Comparison of ENCODE assay signal across 19 mouse cellular contexts in genomic region chr1:54713231-54714173, GRCm38 (mm10).
DNase-seq lines count a peak whose midpoint lies in the region; ATAC-seq lines count a peak whose summit lies in the region.
"Had no signal": no experiment of that assay in that cellular context is flagged by ENCODE, and none has a peak within 500 bp of the region (broad histone marks: within the 10 kb centered on the region; RNA-seq: fewer than 3 reads in every experiment).

No protein-coding gene starts in this region.

- no peaks in the 10 kb centered on the region for H3K27me3 ChIP-seq in forebrain, embryonic 10.5 days (ENCODE audit: poor library complexity, severe bottlenecking)
- H3K27me3 ChIP-seq in forebrain, embryonic 15.5 days, result no peaks in the 10 kb centered on the region
- H3K27me3 ChIP-seq: embryonic facial prominence, embryonic 12.5 days; heart, embryonic 15.5 days; hindbrain, embryonic 13.5 days had no signal

- no peak; the same call in 1 of the 2 replicates for ATAC-seq in forebrain, embryonic 15.5 days (replicated peaks)
- no peak for ATAC-seq in granulocyte monocyte progenitor cell, adult 5-6 weeks (replicated peaks; ENCODE audit: poor library complexity, severe bottlenecking)
- ATAC-seq: activated CD4-positive, CD25-positive, alpha-beta regulatory T cell, adult 4 months; forebrain, embryonic 16.5 days; intestine, embryonic 16.5 days had no signal

- H3K9me3 ChIP-seq in forebrain, embryonic 10.5 days, result peaks cover 3% of the 10 kb centered on the region; the same call in 1 of the 2 replicates
- H3K9me3 ChIP-seq in forebrain, embryonic 15.5 days, result no peaks in the 10 kb centered on the region
- H3K9me3 ChIP-seq: embryonic facial prominence, embryonic 12.5 days; heart, embryonic 15.5 days; hindbrain, embryonic 13.5 days had no signal

- peaks cover 7% of the 10 kb centered on the region for H3K4me1 ChIP-seq in forebrain, embryonic 10.5 days
- peaks cover 18% of the 10 kb centered on the region for H3K4me1 ChIP-seq in forebrain, embryonic 15.5 days
- H3K4me1 ChIP-seq: embryonic facial prominence, embryonic 12.5 days had no signal

- DNase-seq in forebrain, embryonic 10.5 days (ENCODE audit: extremely low spot score, low spot score), result no peak
- DNase-seq in left cerebral cortex, postnatal 14 days (ENCODE audit: low spot score in 2 of 2), result peak; percentile 21 to 44
- no peak for DNase-seq in left cerebral cortex, postnatal 10 days (ENCODE audit: extremely low spot score in 1 of 2, low spot score in 2 of 2)
- peak; percentile 15 for DNase-seq in urinary bladder, postnatal 14 days (ENCODE audit: low spot score)
- no peak for DNase-seq in urinary bladder, adult 2 months (ENCODE audit: low spot score)
- DNase-seq in telencephalon, adult 2 months (ENCODE audit: low read depth, low spot score), result peak; percentile 54
- DNase-seq: gastrocnemius, postnatal 14 days; kidney, postnatal 36 days; right cerebral cortex, postnatal 25 days; thymus, postnatal 36 days had no signal

- no peak overlapping the region for H3K4me3 ChIP-seq in forebrain, embryonic 10.5 days
- no peak overlapping the region for H3K4me3 ChIP-seq in forebrain, embryonic 15.5 days
- H3K4me3 ChIP-seq: embryonic facial prominence, embryonic 12.5 days; heart, embryonic 15.5 days; hindbrain, embryonic 13.5 days had no signal

- no peak overlapping the region for H3K9ac ChIP-seq in forebrain, embryonic 15.5 days (replicated peaks)
- H3K9ac ChIP-seq: embryonic facial prominence, embryonic 12.5 days; heart, embryonic 15.5 days; hindbrain, embryonic 13.5 days had no signal

- WGBS in forebrain, embryonic 10.5 days, result 48% methylated on average over 11 of the region's 11 CpGs
- 43% methylated on average over 11 of the region's 11 CpGs for WGBS in forebrain, embryonic 15.5 days

- H3K27ac ChIP-seq in forebrain, embryonic 10.5 days, result 0 out of 2 replicates have a peak overlapping the region, but pooled peaks have one; percentile 20
- no peak overlapping the region for H3K27ac ChIP-seq in forebrain, embryonic 15.5 days (replicated peaks)
- H3K27ac ChIP-seq: embryonic facial prominence, embryonic 12.5 days; heart, embryonic 15.5 days; hindbrain, embryonic 13.5 days had no signal

- H3K36me3 ChIP-seq in forebrain, embryonic 10.5 days (replicated peaks), result 0 out of 2 replicates have a peak, but pooled peaks cover 5% of the 10 kb centered on the region
- H3K36me3 ChIP-seq in forebrain, embryonic 15.5 days, result no peaks in the 10 kb centered on the region
- H3K36me3 ChIP-seq: heart, embryonic 15.5 days had no signal

- intact Hi-C loops in left cerebral cortex, postnatal 14 days (cut with DNase I), result no loop called here
- intact Hi-C loops in left cerebral cortex, postnatal 10 days (cut with DNase I), result no loop called here

- H3K4me2 ChIP-seq in forebrain, embryonic 15.5 days (replicated peaks), result no peak overlapping the region
- H3K4me2 ChIP-seq: embryonic facial prominence, embryonic 12.5 days; heart, embryonic 15.5 days; hindbrain, embryonic 13.5 days; liver, embryonic 11.5 days had no signal

Comparison
In these comparisons a context has a peak if more than half of its experiments do, and no peak if none do; other contexts are left out.
1. DNase-seq: peak in left cerebral cortex, postnatal 14 days (2 of 2), urinary bladder, postnatal 14 days (single experiment) and telencephalon, adult 2 months (single experiment); none in forebrain, embryonic 10.5 days (single experiment), left cerebral cortex, postnatal 10 days (0 of 2) and urinary bladder, adult 2 months (single experiment).